Mouse (Mus musculus): ENCODE measurements at regions not wholly inside any gene's neighbourhood (a gene's known extent, or its start where the extent isn't known, plus 50 kb on each side); places are given as distances from the start of the nearest gene placed in this dataset.

DNA sequence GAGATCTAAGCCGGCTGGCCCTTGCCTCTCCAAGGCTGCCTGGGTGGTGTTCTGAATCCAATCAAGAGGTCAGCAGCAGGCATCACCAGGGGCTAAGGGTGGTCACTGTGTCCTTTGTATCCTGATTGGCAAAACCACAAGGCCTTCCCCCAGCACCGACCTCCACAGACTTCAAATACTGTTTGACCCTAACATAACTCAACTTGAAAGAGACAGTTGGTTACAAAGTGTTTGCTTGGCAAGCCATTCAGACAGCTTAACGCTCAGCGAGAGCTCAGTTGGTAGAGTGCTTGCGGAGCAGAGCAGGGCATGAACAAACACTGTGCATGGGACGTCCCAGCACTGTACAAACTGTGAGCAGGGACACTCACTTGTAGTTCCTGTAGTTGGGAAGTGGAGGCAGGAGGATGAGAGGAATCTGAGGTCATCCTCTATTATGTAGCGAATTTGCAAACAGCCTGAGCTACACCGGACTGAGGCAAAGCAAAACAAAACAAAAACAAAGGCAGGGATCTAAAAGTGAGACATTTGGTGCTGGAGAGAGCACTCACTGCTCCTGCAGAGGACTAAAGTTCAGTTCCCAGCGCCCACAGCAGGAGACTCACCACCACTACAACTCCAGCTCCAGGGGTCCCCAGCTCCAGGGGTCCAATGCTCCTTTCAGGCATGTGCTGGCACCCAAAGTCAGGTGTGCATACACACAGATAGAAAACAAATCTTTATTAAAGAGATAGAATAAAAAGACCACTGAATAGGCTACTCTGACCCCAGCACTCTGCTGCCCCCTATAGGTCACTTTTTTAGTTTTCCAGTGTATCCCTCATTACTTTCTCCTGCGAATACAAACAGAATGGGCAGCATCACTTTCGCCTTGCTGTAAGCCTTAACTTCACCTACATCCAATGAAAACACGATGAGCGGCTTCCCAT lies 273.5 kb downstream of the Prex1 start:
- peak in 1 of 2 experiments; percentile 81 for DNase-seq (ENCODE audit: extremely low spot score in 1 of 2, low spot score in 1 of 2)

DNA sequence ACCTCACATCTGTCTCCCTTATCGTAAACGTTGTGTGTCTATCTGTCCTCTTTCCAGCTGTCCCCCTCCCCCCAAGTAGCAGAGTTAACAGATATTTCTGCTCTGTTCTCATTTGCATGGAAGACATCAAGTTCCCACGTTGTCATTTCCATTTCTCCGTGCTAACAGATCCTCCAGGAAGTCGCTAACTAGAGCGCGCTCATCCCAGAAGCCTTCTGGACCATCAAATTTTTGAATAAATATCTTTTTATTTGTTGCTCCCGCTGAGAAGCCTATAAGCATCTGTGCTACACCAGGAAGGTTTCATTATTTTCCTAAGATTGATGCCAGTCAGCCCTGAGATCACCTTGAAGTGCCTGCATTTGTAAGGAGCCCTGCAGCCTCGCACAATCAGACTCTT lies 275.4 kb downstream of the Prex1 start:
- DNase-seq (ENCODE audit: extremely low spot score in 1 of 2, low spot score in 1 of 2): no peak

DNA sequence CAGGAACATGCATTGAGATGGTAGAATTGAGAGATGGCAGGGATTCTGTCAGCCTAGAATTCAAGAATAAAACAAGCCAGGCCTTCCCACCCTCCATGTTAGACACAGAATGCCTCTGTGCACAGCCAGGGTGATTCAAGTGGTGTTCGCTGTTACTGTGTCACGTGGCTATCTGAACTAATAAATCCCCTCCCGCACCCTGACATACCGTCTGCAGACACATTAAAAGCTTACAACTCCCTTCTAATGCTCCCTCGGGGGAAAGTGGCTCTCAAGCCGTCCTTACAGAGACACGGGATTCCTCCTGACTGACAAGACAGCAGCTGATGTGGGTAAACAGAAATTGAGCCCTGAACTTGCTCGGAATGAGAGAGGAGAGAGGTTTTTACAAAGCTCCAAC lies 279.1 kb downstream of the Prex1 start:
- DNase-seq (ENCODE audit: extremely low spot score in 1 of 2, low spot score in 1 of 2): no peak

DNA sequence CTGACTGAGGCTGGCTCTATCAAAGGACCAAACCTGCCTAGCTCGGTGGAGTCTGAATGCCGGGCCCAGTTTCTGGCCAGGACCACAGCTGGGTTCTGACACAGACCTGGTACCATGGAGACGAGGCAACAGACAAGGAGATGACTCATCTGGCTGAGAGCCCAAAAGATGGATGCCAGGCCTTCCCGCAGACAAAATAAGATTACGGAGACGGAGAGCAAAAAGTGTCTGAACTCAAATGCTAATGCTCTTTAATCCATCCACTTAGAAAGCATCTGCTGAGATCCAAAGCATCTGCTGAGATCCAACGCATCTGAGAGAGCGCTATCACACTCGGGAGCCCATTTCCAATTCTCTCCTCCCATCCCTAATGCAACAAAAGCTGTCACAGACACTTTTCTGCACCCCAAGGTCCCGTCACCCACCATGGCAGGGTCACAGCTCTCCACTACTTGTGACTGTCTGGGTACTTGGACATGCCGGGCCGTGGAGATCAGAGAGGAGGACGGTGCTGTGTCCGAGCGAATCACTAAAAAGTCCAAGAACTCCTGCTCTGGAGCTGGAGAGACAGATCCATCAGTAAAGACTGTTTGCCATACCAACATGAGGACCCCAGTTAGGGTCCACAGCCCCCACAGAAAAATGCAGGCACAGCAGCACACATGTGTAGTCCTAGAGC lies 278.3 kb upstream of the Sulf2 start:
- DNase-seq (ENCODE audit: extremely low spot score in 1 of 2, low spot score in 1 of 2): peak; percentile 81 to 90

DNA sequence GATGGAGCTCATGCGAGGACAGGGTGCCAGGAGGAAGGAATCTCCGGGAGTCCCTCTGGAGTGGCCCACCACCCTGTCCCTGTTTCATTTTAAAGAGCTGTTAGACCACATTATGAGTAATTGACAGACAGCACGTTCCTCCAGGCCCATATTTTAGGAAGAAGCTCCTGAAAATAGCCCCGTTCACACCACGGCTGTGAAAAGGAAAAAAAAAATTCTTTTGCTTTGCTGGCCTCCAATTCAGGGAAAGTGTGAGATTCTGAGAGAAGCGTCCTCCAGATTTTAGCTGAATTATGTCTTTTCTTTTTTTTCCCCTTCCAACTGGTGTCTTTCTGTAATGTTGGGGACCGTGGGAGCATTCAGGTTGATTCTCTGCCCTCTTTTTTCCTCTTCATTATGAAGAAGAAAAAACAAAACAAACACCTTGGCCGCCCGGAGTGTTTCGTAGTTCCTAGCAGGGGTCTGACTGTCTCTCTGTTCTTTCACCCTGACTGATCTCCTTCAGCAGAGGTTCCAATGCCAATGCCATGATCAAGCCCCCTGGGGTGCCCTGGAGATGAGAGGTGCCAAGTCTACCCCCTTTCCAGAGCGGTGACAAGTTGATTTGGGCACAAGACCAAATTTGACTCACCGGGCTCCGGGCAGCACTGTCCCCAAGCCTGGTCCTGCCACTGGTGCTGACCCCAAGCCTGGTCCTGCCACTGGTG lies 277.6 kb upstream of the Sulf2 start:
- peak; percentile 42 to 71 for DNase-seq (ENCODE audit: extremely low spot score in 1 of 2, low spot score in 1 of 2)

DNA sequence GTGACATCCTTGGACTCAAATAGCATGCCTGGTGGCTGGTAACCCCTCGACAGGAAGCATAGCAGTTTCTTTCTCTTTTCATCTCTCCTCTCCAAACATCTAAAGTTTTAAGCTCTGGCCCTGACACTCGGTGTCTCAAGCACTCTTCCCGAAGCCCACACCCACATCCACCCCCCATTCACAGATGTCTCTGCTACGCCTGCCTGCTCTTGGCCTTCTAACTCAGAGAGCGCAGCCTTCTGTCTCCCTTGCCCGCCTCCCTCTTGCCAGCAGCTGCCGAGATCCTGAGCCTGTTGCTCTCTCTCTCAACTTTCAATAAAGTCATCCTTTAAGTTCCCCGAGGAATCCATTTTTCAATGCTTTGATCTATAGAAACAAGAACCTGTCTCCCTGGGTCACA lies 277.1 kb upstream of the Sulf2 start:
- peak; percentile 36 to 41 for DNase-seq (ENCODE audit: extremely low spot score in 1 of 2, low spot score in 1 of 2)

DNA sequence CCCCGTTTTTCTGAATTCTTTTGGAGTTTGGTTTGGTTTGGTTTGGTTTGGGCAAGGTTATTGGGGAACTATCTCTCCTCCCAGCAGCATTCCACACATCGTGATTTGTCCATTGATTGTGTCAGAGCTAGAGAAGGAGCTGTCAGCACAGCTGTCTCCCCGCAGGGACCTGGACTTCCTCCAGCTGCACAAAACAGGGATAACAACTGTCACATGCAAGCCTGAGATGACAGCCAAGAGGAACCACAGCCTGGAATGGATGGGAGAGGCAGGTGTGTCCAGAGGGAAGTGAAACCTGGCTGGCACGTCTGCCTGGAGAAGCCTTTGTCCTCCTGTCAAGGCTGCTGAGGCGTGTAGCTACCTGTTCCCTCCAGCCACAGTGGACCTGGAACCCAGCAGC lies 274.5 kb upstream of the Sulf2 start:
- peak in 1 of 2 experiments; percentile 29 for DNase-seq (ENCODE audit: extremely low spot score in 1 of 2, low spot score in 1 of 2)

DNA sequence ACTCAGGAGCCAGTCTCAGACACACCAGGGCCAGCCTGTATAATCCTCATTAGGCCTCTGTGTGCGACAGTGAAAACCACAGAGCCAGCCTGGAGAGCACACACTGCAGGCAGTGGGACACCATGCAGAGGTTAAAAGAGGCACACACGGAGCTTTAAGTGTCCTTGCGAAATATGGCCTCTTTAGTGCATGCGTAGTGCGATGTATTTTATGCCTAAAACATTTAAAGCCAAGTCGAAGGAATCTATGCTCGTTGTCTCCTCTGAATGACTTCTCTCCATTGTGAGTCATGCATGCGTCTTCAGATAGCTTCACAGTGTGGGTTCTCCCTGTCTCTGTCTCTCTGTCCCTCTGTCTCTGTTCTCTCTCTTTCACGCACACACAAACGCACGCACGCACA lies 274.0 kb upstream of the Sulf2 start:
- no peak for DNase-seq (ENCODE audit: extremely low spot score in 1 of 2, low spot score in 1 of 2)

DNA sequence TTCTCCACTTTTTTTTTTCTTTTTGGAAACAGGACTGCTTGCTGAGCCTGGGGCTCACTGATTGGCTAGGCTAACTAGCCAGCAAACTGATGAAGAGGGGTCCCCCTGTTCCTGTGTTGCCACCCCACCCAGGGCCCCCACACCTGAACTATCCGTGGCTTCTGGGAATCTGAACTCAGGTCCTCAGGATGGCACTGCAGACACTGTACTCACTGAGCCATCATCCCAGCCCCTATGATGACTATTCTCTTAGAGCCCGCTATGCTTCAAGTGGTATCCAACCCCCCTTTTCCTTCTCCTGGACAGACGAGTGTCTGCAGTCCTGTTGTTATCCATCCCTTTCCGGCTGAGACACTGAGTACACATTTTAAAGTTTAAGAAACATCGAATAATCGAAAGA lies 271.9 kb upstream of the Sulf2 start:
- DNase-seq (ENCODE audit: extremely low spot score in 1 of 2, low spot score in 1 of 2): no peak

DNA sequence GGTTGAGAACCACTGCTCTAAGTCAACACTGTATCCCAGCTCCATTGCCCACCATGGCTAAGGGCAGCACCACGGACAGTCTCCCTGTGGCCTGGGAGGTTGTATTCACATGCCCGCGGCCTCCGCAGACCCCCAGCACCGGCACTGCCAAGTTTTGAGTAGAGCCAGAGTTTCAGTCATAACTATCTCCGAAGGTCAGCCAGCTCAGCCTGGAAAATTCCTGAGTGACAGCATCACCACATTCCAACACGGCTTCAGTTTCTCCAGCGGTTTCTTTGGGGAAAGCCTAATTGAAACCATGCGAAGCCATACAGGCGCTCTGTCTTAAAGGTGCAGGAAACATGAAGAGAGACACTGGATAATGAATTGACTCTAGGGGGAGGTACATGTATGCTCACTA lies 271.5 kb upstream of the Sulf2 start:
- DNase-seq (ENCODE audit: extremely low spot score in 1 of 2, low spot score in 1 of 2): no peak

DNA sequence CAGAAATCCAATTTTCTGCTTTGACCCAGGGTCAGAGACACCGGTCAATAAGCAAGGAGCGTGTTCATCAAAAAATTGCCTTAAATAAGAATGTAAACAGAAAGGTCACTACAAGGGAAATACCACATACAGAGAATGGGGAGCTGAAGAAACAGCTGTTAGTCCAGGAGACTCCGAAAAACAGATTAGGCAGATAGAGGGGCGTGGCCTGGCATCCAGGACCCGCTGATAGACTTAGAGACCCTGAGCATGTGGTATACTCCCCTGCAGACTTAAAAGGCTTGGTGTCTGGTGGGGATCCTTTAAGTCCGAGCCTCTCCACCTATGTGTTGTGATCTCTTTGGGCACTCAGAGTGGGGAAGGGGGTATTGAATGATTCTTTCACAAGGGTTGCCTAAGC lies 271.0 kb upstream of the Sulf2 start:
- no peak for DNase-seq (ENCODE audit: extremely low spot score in 1 of 2, low spot score in 1 of 2)

DNA sequence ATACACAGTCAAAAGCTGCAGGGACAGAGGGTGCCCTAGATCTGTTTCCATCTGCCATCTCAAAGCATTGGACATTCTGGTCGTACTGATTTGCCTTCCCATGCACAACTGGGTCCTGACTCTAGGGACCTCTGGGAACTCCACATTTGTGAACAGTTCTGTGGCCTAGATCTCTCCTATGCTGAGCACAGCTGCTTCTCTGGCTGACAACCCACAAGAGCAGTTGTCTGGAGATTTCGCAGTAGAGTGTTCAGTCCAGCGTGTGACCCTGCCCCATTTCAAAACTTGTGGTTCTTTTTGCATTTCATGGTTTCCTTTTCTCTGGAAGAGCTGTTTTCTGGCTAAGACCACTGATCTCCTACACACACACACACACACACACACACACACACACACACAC lies 269.7 kb upstream of the Sulf2 start:
- DNase-seq (ENCODE audit: extremely low spot score in 1 of 2, low spot score in 1 of 2): no peak

DNA sequence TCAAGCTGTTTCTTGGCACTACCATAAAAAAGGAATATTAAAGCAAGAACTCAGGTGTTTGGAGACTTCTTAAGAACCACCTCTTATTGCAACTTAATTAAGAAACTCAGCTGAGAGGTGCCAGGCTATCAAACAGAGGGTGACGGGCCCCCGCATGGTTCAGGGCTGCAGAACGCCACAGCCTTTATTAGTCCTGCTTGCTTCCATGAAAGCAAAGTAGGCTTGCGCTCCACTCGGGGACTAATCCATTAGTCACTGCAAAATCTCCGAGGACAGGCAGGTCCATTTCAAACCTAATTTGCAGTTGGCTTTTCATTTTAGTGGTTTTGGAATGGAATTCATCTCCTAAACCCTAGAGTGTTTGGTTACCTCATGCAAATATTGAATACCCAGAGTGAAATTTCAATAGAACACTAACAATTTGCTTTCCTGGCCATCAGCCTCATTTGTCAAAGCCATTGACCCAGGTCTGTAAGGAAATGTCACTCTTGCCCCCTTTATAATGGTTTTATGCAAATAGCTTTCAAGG lies 267.7 kb upstream of the Sulf2 start:
- no peak for DNase-seq (ENCODE audit: extremely low spot score in 1 of 2, low spot score in 1 of 2)

DNA sequence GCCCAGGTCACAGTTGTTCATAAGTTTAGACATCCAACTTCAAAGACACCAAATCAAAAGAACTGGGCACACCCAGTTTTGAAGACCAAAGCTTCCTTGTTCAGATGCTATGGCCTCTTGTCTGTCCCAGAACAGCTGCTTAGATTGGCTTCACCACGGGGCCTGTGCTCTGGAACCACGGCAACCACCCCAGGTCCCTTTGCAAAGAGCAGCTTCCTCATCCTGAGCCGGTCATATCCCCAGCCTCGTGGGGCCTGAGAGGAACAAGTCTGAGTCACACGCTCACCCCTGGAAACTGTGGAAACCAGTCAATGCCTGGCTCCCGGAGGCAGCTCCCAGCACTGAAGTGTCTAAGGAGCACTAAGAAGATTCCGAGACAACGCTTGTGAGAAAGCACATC lies 264.8 kb upstream of the Sulf2 start:
- DNase-seq (ENCODE audit: extremely low spot score in 1 of 2, low spot score in 1 of 2): no peak

DNA sequence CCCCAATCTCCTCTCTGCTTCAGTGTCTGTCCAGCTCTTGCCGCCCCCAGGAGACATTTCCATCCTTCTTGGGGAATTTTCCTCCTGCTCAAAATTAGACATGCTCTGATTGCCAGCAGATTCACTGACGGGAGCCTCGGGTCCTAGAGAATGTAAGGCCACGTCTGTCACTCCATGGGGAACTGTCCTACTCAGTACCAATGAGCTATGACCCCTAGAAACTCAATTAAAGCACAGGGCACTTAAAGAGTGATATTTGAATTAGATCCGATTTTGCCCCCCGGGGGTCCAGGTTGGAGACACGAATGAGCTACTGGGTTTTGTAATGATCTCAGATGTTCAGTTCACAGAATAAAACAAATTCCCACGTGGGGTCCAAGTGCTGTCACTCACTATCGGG lies 263.8 kb upstream of the Sulf2 start:
- DNase-seq (ENCODE audit: extremely low spot score in 1 of 2, low spot score in 1 of 2): no peak

DNA sequence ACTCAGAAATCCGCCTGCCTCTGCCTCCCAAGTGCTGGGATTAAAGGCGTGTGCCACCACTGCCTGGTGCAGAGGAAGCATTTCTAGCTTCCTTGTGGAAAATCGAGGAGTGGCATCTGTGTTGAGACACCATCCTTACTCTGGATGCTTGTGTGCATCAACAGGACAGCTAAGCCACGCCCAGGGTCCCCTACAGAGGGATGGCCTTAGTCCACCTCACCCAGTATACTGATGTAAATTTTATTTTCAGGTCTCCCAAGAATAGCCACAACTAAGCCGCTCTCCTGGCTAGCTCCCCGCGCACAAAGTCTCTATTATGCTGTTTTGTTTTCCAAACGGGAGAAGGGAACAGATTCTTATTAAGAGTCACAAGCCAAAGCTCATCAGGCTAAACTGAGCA lies 262.8 kb upstream of the Sulf2 start:
- DNase-seq (ENCODE audit: extremely low spot score in 1 of 2, low spot score in 1 of 2): no peak

DNA sequence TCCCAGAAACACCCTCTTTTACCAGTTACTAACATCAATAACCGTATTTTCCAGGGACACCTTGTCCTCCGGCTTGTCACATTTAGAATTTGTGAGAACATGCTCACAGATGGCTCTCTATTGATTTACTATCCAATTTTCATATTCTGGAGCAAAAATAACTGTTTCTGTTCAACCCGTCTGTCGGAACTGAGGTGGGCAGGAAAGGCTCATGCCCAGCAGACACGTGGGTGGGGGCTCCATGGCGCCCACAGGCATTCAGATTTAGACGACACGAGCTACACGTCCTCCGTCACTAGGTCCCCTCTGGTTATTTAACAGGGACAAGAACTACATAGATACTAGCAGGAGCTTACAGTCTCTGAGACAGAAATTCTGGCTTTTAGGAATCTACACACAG lies 262.2 kb upstream of the Sulf2 start:
- DNase-seq (ENCODE audit: extremely low spot score in 1 of 2, low spot score in 1 of 2): peak; percentile 83 to 84

DNA sequence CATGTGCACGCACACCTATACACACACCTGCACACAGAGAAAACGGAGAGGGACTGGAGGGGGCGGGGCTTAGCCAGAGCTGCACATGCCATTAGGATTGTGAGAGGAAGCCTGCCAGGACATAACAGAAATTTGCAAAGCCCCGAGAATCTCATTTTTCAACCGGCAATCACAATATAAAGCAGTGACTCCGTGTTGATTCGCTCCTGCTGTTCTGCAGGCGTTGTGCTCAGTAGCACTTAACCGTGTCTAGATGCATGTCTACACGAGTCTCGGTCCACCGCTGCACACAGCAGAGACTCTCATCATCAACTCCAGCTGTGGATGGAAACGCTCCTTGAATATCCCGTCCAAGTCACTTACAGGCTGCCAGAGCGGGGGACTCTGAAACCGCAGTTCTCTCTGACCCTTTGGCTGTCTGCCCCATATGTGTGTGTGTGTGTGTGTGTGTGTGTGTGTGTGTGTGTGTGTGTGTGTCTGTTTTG lies 260.1 kb upstream of the Sulf2 start:
- DNase-seq (ENCODE audit: extremely low spot score in 1 of 2, low spot score in 1 of 2): no peak

DNA sequence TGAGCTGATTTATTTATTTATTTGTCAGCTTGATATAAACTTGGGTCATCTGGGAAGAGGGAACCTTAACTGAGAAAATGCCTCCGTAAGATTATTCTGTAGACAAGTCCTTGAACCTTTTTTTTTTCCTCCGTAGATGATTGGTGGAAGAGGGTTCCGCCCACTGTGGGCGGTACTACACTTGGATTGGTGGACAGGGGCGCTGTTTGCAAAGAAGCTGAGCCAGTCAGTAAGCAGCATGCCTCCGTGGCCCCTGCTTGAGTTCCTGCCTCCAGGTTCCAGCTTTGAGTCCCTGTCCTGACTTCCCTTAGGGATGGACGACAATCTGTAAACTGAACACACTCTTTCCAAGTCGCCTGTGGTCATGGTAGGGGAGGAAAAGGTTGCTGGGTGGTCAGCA lies 259.4 kb upstream of the Sulf2 start:
- DNase-seq (ENCODE audit: extremely low spot score in 1 of 2, low spot score in 1 of 2): no peak

DNA sequence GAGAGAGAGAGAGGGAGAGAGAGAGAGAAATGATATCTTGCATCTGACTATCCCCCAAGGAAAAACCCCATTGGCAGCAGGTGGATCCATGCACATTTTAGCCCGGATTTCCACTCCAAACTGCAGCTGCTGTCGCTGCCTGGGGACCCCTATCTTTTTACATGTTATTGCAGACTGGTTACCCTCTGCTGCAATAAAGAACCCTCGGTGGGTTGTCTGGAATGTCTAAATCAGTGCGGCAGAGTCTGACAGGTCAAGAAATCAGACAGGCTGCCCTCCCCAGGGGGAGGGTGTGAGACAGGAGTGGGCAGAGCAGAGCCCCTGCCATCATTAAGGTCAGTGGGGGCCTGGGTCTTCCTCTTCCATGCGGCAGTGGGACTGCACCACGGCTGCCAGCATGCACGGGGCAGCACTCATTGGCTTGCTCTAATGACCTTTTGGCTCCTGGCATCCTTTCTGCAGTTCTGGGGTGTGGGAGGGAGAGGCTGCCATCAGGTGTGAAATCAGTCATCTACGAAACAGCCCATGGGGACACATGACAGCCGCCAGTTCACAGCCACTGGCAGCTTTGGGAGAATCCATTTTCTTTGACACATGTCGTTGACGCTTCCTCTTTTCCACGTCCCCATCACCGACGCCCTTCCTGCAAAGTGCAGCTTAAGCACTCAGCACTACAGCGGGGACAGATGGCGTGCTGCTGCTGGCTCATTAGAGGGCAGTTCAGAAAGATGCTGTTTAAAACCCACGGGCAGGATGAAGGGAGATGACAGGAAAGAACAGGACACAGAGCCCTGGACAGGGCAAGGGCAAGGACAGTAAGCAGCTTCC lies 256.8 kb upstream of the Sulf2 start:
- DNase-seq (ENCODE audit: extremely low spot score in 1 of 2, low spot score in 1 of 2): no peak
